Mouse (Mus musculus): ENCODE measurements around the gene Tada1.

Tada1 gene

DNA sequence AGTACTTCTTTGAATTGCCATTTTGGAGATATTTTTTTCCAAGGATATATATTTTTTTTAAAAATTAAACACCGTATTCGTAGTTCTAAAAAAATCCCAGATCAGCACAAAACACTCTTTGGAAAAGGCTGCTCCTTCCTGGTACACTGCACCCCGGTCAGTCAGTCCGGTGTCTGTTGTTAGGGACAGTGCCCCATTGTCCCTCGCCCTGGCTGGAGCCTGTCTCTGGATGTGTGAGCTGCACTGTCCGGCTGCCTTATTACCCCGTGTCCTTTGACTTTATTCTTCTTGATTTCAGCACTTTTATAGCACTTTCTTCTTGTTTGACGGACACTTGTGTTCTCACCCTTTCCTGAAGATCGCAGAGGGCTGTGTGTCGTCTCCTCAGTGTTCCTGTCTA, 5.7 kb downstream of the Tada1 start:
- DNase-seq (ENCODE audit: low spot score in 2 of 2) = no peak

DNA sequence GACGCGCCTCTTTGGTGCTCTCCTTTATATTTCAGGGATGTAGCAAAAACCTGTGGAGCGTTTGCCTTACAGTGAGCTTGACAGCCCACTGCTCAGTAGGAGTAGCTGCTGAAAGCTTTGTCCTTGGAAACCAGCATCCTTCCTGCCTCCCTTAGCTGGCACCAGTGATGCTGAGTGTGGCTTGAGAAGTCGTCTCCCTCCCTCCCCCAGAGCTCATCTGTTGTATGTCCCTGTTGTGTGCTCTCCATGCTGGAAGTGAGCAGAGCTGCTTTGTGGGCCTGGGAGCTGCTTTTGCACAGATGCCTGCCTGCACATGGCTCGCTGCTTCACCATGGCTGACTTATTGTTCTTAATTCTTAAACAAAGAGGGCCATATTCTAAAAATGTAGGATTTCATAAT, 6.5 kb downstream of the Tada1 start:
- DNase-seq (ENCODE audit: low spot score in 2 of 2) = no peak

DNA sequence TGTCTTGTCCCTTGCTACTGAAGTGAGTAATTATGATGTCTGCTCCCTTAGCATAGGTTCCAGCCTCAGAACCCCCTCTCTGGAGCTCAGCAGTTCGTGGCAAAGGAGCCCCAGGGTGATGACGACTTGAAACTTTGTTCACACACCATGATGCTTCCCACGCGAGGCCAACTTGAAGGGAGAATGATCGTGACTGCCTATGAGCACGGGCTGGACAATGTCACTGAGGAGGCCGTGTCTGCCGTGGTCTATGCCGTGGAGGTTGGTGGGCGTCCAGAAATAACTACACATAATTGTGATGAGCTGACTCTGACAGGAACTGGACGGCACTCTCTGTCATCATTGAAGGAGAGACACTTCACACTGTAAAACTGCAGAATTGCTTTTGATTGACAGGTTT, 9.6 kb downstream of the Tada1 start:
- DNase-seq (ENCODE audit: low spot score in 2 of 2) = no peak

DNA sequence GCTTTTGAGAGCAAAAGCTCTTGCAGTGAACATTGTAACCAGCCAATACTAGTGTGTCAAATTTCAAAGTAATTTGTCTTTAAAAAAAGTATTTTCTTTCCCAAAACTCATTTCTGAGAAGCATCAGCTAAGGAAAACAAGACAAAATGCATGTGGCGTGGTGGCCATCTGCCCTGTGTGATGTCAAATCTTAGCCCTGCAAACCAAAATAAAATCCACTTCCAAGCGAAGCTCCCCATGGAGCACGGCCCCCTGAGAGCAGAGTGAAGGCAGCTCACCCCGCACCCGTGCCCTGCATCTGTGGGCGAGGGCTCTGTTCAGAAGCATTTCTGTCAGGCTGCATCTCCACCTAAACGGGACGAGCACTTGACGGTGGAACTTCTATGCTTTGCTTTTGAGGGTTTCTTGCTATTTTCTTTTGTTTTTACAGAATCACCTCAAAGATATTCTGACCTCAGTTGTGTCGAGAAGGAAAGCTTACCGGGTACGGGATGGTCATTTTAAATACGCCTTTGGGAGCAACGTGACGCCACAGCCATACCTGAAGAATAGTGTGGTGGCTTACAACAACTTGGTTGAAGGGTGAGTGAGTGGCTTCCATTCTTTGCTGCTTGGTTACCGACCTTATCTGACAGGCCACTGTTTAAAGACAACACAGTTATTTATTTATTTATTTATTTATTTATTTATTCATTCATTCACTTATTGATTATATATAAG, 10.7 kb downstream of the Tada1 start:
- DNase-seq (ENCODE audit: low spot score in 2 of 2) = no peak

DNA sequence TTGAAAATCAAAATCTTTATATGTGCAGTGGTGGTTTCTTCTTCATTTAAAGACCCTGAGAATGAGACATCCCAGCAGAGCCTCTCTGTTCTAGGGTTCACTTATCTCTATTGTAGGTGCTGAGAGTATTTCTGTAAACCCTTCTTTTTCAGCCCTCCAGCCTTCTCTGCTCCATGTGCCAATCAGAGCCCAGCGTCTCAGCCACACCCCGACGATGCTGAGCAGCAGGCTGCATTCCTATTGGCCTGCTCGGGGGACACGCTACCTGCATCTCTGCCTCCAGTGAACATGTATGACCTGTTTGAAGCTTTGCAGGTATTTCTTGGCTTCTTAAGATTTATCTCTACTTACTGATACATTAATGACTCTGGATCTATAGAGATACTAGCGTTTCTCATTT, 12.8 kb downstream of the Tada1 start:
- no peak for DNase-seq (ENCODE audit: low spot score in 2 of 2)

DNA sequence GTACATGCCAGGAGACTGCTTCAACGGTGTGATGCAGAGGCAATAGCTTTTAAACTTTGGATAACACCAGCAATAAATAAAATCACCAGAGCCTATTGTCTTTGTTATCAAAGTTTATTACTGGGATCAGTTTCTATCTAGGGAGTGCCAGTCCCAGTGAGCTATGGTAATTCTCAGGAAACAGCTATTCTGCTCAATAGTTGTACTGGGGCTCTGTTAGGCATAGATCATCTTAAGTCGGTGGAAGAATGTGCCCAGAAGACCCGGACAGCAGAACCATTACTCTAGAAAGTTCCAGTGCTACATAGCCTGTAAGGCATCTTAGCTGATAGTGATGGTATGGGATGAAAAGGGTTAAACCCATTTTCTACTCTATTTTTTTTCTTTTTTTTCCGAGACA, 15.9 kb downstream of the Tada1 start:
- no peak for DNase-seq (ENCODE audit: low spot score in 2 of 2)

DNA sequence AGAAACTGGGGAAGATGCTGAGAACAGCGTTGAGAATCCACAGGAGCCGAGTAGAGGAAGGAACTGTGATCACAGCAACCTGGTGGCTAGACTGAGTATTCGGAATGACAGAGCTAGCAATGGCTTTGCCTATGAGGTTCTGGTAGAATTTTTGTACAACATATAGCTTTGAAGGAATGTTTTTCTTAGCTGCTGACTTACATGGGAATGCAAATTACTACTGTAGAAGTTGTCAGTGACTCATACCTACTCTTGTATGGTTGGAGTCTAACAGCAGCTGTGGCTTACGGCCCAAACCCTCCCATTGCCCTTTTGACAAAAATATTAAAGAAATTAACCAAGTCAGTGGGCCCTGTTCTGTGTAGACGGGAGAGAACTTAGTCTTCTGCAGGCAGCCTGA, 16.8 kb downstream of the Tada1 start:
- no peak for DNase-seq (ENCODE audit: low spot score in 2 of 2)

DNA sequence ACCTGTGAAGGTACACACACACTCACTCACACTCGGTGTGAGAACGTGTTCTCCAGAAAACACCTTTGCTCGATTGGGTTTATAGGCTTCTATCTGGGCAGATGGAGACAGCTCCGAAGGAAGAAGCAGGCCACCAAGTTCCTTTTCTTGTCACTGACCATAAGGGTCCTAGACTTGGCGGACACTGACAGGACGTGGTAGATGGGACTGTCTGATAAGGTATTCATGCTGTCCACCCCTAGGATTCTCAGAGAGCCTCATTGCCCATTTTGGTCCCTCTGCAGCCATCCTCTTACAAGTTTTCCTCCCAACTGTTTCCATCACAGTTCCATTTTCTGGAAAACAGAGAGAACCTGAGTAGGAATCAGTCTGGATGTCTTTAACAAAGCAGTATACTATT, 17.5 kb downstream of the Tada1 start:
- DNase-seq (ENCODE audit: low spot score in 2 of 2) = no peak

DNA sequence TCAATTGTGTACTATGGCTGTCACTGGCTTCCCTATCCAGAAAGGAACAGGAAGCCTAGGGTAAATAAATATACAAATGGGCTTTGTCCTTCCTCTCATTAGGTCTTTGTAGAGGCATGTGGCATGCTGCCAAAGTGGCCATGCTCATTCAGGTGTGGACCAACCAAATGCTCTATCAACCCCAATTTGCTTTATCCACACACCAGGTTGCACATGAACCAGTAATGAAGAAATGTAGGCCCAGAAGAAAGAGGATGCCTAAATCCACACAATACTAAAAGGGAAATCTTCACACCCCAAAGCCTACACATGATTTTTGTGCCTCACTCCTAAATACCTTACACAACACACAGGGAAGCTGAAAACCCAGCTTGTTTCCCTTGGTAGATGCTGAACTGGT, 22.6 kb downstream of the Tada1 start:
- no peak for DNase-seq (ENCODE audit: low spot score in 2 of 2)

DNA sequence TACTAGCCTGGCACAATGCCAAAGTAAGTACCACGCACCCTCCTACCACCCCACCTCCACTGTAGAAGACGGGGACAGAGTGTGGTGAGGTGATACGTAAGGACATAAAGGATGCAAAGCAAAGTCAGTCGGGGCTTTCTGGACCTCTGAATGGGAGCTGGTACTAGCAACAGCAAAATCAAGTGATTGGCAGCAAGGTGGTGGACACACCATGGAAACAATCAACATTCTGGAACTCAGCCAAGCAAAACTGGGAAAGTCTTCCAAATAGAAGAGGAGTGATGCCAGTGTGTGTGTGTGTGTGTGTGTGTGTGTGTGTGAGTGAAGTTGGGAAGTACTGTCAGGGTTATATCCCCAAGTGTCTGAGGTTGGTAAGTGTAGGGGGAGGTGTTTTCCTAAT, 23.1 kb downstream of the Tada1 start:
- DNase-seq (ENCODE audit: low spot score in 2 of 2) = no peak

DNA sequence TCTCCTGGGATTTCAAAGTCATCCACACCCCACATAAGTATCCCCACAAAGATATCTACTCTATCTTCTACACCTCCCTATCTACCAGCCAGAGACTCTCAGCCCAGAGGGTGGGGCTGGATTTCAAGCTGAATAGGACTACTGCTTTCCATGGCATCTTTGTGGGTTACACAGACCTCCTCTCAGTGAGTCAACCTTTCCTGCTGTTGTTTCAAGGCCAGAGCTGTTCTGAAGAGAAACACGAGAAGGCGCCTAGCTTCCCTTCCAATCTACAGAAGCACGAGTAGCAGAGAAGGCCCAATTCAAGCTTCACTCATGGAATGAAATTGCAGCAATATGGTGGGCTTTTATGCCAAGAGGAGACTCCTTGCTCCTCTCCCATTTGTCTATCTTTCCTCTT, 24.9 kb downstream of the Tada1 start:
- DNase-seq (ENCODE audit: low spot score in 2 of 2) = no peak

DNA sequence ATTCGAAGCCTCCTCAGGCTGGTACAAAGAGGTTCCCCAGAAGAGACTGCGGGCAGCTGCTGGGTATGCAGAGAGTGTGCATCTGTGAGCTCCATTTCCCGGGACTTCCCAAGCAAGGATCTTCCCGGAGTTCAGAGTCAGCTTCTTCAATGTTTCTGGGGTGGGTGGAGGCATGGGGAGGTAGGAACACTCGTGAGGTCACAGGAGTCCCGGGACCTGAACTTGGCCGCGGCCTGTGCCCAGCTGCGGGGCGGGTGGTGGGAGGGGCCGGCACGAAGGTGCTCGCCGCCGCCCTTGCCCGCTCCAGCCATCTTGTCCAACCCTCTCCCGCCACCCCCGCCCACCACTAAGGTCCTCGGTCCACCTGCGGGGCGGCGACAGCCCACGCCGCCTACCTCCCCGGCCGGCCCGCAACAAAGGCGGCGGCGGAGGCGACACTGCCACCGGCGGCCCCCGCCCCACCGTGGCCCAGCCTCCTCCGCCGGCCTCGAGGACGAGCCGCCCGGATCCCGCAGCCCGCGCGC, 30.3 kb downstream of the Tada1 start:
- DNase-seq (ENCODE audit: low spot score in 2 of 2) = peak in 1 of 2 experiments; percentile 19

DNA sequence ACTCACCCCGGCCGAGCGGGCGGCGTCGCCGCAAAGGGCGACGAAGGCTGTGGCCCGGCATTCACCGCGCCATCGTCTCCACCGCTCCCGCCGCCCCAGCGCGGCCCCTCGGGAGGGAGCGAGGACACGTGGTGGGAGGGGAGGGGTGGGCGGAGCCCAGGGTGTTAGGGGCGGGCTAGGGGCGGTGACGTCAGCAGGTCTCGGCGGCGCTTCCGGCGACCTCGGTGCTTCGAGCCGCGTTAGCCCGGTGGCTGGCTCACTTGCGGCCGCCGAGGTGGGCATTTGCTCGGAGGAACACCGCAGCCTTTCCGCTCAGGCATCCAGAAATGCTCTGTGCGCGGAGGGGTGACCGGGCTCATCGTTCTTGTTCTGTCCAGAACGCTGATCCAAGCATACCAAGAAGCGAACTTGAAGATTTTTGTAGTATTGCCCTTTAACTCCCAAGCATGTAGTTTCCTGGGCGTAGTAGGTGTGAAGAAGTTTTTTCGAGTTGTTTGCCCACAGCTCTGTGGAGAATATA, 30.9 kb downstream of the Tada1 start, which contains the start of gene Pogk:
Pogk (minus strand) TSS at position 163 of the 520 bp plus-strand sequence.
- peak; percentile 70 to 85 for DNase-seq (ENCODE audit: low spot score in 2 of 2)

DNA sequence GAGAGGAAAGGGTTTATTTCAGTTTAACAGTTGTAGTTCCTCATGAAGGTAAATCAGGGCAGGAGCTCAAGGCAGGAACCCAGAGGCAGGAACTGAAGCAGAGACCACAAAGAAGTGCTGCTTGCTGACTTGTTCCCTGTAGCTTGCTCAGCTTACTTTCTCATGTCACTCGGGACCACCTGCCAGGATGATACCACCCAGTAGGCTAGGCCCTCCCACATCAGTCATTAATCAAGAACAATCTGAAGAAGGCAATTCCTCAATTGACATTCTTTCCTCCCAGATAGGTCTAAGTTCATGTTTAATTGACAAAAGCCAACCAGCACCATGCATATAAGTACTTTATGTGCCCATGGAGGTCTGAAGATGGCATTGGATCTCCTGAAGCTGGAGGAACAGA, 32.6 kb downstream of the Tada1 start:
- no peak for DNase-seq (ENCODE audit: low spot score in 2 of 2)

DNA sequence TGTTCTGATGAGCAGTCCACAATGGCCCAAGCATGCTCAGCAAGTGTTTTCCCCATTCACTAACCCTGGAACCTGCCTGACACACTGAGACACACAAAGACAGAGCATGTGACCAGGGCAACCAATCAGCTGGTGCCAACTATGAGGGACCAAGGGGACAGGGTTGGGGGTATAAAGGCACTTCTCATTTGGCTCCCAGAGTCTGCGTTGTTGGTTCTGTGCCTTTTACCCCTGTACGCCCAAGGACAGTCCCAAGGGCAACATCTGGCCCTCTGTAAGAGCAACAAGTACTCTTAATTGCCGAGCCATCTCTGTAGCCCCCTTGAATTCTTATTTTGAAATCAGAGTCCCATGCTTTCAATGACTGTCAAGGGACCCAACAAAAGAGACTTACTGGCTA, 33.4 kb downstream of the Tada1 start:
- DNase-seq (ENCODE audit: low spot score in 2 of 2) = no peak

DNA sequence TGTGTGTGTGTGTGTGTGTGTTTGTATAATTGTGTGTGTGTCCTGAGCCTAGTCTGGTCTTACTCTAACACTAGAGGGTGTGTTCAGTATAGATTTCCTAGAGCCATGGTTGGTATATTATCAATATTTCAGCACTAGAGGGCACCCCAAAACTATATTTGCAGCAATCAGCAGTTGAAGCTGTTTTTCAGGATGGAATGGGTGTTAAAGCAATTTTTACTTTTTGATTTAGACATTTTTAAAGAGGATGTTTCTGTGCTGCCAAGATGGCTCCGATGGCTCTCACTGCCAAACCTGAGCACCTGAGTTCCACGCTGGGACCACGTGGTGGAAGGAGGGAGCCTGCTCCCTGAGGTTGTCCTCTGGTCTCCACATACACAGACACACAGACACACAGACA, 50.2 kb downstream of the Tada1 start:
- no peak for DNase-seq (ENCODE audit: low spot score in 2 of 2)

DNA sequence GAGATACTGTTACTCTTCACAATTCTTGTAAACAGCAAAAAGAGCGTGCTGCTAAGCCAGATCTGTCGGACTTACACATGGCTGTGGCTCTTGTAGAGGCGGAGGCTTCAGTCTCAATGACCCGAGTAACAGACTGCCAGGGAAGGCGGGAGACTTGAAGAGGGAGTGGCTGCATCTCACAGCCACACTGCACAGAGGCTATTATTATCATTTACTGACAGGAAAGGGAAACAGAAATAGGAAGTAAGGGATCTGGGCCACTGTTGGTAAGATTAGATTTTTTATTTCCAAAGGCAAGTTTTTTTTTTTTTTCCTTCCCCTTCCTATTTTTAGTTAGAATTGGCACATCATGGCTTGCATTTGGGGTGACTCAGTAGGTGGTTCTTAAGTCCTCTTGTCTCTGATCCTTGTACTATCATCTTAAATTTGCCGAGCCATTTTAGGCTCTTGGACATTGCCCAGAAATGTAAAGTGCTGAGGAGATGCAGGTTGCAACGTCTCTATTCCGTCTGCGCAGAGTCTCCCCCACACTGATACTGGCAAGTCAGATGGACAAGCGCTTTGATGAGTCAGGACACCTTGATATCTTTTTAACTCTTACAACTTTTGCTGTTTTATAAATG, 51.0 kb downstream of the Tada1 start:
- DNase-seq (ENCODE audit: low spot score in 2 of 2) = no peak

DNA sequence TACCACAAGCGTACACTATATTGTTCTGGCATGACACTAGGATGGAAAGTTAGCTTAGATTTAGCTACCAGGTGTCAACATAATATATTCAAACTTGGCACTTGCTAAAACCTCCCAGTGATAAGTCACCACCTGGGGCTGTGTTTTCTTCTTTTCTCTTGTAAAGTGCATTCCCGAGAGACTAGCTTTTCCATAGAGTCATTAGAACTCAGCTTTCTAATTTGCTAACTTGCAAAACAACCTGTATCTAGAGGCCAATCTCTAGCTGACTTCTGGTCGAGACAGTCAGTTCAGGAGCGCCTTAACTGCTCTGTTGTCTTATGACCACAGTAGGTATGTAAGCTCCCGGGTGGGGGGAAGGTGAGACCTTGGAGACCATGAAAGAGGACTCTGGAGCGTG, 60.5 kb downstream of the Tada1 start:
- no peak for DNase-seq (ENCODE audit: low spot score in 2 of 2)

DNA sequence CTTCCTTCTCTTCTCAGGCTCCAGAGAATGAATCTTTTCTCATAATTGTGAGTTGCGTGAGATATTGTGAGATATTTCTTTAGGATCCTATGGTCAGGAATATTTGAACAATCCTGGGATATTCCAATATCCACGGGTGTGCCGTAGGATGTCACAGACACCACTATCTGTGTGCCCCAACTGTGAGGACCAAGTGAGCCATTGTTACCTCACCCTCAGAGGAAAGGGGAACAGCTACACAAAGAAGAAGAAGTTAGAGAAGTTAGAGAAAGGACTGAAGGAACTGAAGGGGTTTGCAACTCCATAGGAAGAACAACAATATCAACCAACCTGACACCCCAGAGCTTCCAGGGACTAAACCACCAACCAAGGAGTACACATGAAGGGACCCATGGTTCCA, 63.1 kb downstream of the Tada1 start:
- DNase-seq (ENCODE audit: low spot score in 2 of 2) = no peak
